Mouse (Mus musculus) intestine, embryonic 16.5 days (tissue): ENCODE results near the gene Lrrc29. TPM values are rescaled to one million over a fixed set of nuclear protein-coding genes. Genes with fewer than 3 reads are reported as not detected.

ENCODE experiments used
- ATAC-seq: fragments of 200-750 bp; cut with Nextera tagmentation; 2 replicates; pipeline ENCODE4 v1.8.0; 2017; ENCODE audit warnings: moderate TSS enrichment, moderate library complexity
- H3K27ac ChIP-seq: fragments of 300-500 bp; sonication (generic); 2 replicates; pipeline ENCODE4 v1.5.1; 2014; ENCODE audit warnings: mild to moderate bottlenecking, low read length
- H3K27me3 ChIP-seq: fragments of 300-500 bp; sonication (generic); replicated peaks from 2 replicates; pipeline ENCODE4 v1.6.1; 2014; ENCODE audit warnings: low read length, control low read depth, mixed read lengths; ENCODE audit not compliant: control insufficient read depth, insufficient read depth
- H3K36me3 ChIP-seq: fragments of 300-500 bp; sonication (generic); 2 replicates; pipeline ENCODE4 v1.6.1; 2014; ENCODE audit warnings: low read length, control low read depth; ENCODE audit not compliant: control insufficient read depth, insufficient read depth
- H3K4me1 ChIP-seq: fragments of 300-500 bp; sonication (generic); 2 replicates; pipeline ENCODE4 v1.6.1; 2014; ENCODE audit warnings: low read length, control low read depth, mixed read lengths; ENCODE audit not compliant: control insufficient read depth, insufficient read depth
- H3K4me2 ChIP-seq: fragments of 300-500 bp; sonication (generic); 2 replicates; pipeline ENCODE4 v1.6.1; 2014; ENCODE audit warnings: low read depth, low read length, control low read depth
- H3K4me3 ChIP-seq: fragments of 300-500 bp; sonication (generic); 2 replicates; pipeline ENCODE4 v1.5.1; 2014; ENCODE audit warnings: mild to moderate bottlenecking, low read length
- H3K9ac ChIP-seq: fragments of 300-500 bp; sonication (generic); 2 replicates; pipeline ENCODE4 v1.6.1; 2014; ENCODE audit warnings: low read depth, low read length
- H3K9me3 ChIP-seq: fragments of 300-500 bp; sonication (generic); 2 replicates; pipeline ENCODE4 v1.6.1; 2016; ENCODE audit warnings: low read length, control low read depth; ENCODE audit not compliant: control insufficient read depth
- WGBS: fragments of 180-500 bp; shearing (Covaris S2); extraction: QIAGEN DNeasy Blood & Tissue Kit; methylation state at CpG from one replicate; pipeline ENCODE4 v1.1.7; 2014; 5-methylcytosine and 5-hydroxymethylcytosine counted together
- polyA plus RNA-seq: library from polyadenylated mRNA; unstranded; fragments of >200 nt; fragmentation: Nextera tagmentation; extraction: Ambion mirVana; gene quantifications from 2 replicates; pipeline ENCODE4 v1.2.1, GENCODE M21; 2015

The Lrrc29 gene
- polyA plus RNA-seq, 1 experiment from 2014 or later, result 1.8 TPM

- WGBS, result 5% methylated on average over 30 of the region's 30 CpGs
- H3K4me3 ChIP-seq, result peak overlapping the region; percentile 48
- peak overlapping the region; percentile 81 for H3K4me2 ChIP-seq
- H3K9ac ChIP-seq, result peak overlapping the region; percentile 54
- no peak overlapping the region for H3K27ac ChIP-seq
- no peaks in the 10 kb centered on the region for H3K9me3 ChIP-seq
- peaks cover 67% of the 10 kb centered on the region for H3K27me3 ChIP-seq
- H3K36me3 ChIP-seq, result no peaks in the 10 kb centered on the region
- ATAC-seq, result peak; percentile 54
- peaks cover 21% of the 10 kb centered on the region for H3K4me1 ChIP-seq
These were observed 49.6 kb downstream of the Lrrc29 start for GRCm38 (mm10) chr8:105276292-105277120.

- Histone ChIP-seq H3K4me2 (peak within 1 kb of the TSS; percentile 81), H3K4me1 (peaks cover 21% of the 10 kb centered on the region), H3K9me3 (no peaks in the 10 kb centered on the region), H3K27ac (no peak within 1 kb of the TSS), H3K36me3 (no peaks in the 10 kb centered on the region), H3K4me3 (peak within 1 kb of the TSS; percentile 48), H3K27me3 (peaks cover 74% of the 10 kb centered on the region), H3K9ac (peak within 1 kb of the TSS; percentile 54)
- ATAC-seq, result no peak
- 6% methylated on average over 10 of the region's 10 CpGs for WGBS
These were observed 50.2 kb downstream of the Lrrc29 start, which contains the start of gene Nol3 for GRCm38 (mm10) chr8:105275840-105276239. Gene Nol3, plus strand, starts transcription at chr8:105276140.

- Histone ChIP-seq H3K4me1 (peaks cover 26% of the 10 kb centered on the region), H3K36me3 (no peaks in the 10 kb centered on the region), H3K9me3 (no peaks in the 10 kb centered on the region), H3K27me3 (peaks cover 76% of the 10 kb centered on the region), H3K4me2 (peak overlapping the region; percentile 81), H3K4me3 (no peak overlapping the region; the same call in 1 of the 2 replicates), H3K27ac (no peak overlapping the region), H3K9ac (0 out of 2 replicates have a peak overlapping the region, but pooled peaks have one; percentile 54)
- 11% methylated on average over 11 of the region's 11 CpGs for WGBS
- ATAC-seq, result no peak
These were observed 50.7 kb downstream of the Lrrc29 start for GRCm38 (mm10) chr8:105275387-105275786.

DNA sequence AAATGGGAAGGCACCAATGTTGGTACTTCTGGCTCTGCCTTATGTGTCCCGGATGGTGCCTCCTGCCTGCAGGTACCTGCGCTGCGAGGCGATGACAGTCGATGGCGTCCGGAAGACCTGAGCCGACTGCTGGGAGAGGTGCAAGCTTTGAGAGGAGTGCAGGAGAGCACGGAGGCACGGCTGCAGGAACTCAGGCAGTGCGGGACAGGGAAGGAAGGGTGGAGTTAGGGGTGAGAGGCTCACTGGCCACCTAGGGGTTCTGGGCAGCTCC lies 55.2 kb downstream of the Lrrc29 start:
- H3K27ac ChIP-seq, result no peak overlapping the region
- H3K4me2 ChIP-seq, result no peak overlapping the region
- peaks cover 32% of the 10 kb centered on the region for H3K4me1 ChIP-seq
- no peak overlapping the region for H3K4me3 ChIP-seq
- peaks cover 77% of the 10 kb centered on the region for H3K27me3 ChIP-seq
- 4% methylated on average over 11 of the region's 11 CpGs for WGBS
- no peaks in the 10 kb centered on the region for H3K9me3 ChIP-seq
- H3K36me3 ChIP-seq, result no peaks in the 10 kb centered on the region
- H3K9ac ChIP-seq, result no peak overlapping the region
- ATAC-seq, result no peak

- Histone ChIP-seq H3K9ac (peak overlapping the region; percentile 64), H3K36me3 (no peaks in the 10 kb centered on the region)
- no peak for ATAC-seq
These were observed 55.8 kb downstream of the Lrrc29 start for GRCm38 (mm10) chr8:105270101-105270915.

DNA sequence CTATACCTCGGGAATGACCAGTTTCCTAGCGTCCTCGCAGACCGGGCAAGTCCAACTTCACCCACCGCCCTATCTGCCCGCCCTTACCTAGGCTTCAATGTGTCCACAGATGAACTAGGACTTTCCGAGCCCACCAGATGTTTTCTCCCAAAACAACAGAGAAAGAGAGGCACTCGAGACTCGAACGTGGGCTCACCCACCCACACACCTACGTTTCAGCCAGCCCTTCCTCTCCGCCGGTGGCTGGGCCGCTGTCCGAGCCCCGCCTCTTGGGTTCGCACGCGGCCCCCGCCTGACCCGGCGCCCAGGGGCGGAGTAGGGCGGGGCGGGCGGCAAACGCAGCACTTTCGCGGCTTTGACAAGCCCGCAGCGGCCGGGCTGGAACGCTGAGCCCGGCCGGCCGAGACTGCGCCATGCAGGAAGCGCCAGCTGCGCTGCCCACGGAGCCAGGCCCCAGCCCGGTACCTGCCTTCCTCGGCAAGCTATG lies 56.6 kb downstream of the Lrrc29 start, which contains the start of gene Hsf4:
Gene Hsf4 (plus strand): TSS at position 341 of the 487 bp plus-strand sequence.
- H3K9me3 ChIP-seq, result no peaks in the 10 kb centered on the region
- peak within 1 kb of the TSS; percentile 81 for H3K4me2 ChIP-seq
- H3K36me3 ChIP-seq, result no peaks in the 10 kb centered on the region
- peak within 1 kb of the TSS; percentile 55 for H3K4me3 ChIP-seq
- H3K27me3 ChIP-seq, result peaks cover 68% of the 10 kb centered on the region
- ATAC-seq, result peak; percentile 60
- WGBS, result under 1% methylated on average over 42 of the region's 42 CpGs
- peak within 1 kb of the TSS; percentile 64 for H3K9ac ChIP-seq
- H3K27ac ChIP-seq, result no peak within 1 kb of the TSS
- H3K4me1 ChIP-seq, result peaks cover 33% of the 10 kb centered on the region

More at GRCm38 (mm10) chr8:105270101-105270915, 55.8 kb downstream of the Lrrc29 start:
- Histone ChIP-seq H3K4me2 (peak overlapping the region; percentile 81), H3K27me3 (peaks cover 73% of the 10 kb centered on the region), H3K9me3 (no peaks in the 10 kb centered on the region), H3K4me1 (peaks cover 29% of the 10 kb centered on the region), H3K4me3 (peak overlapping the region; percentile 55), H3K27ac (no peak overlapping the region)
- WGBS, result 6% methylated on average over 39 of the region's 39 CpGs

DNA sequence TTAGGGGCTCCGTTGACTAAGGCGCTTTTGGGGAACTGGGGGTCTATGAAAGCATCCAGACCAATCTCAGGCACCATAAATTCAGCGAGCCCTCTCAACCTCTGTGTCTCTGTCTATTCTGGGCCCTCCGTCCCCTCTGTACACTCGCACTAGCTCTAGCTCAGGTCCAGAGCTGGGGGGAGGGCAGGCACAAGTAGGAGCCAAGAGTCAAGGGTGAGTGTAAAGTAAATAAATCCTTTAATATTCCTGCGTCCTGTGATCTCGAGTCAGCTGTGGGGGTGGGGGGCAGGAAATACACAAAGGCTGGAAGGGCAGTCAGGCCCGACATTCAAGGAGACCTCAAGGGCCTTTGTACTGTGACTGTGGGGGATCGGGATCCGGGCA lies 57.0 kb downstream of the Lrrc29 start:
- WGBS, result 7% methylated on average over 10 of the region's 10 CpGs
- Histone ChIP-seq H3K9ac (peak overlapping the region; percentile 64), H3K4me3 (peak overlapping the region; percentile 55), H3K9me3 (no peaks in the 10 kb centered on the region), H3K36me3 (no peaks in the 10 kb centered on the region), H3K27me3 (peaks cover 64% of the 10 kb centered on the region), H3K27ac (no peak overlapping the region), H3K4me2 (peak overlapping the region; percentile 81), H3K4me1 (peaks cover 34% of the 10 kb centered on the region)
- 0 out of 2 replicates have a peak, but pooled peaks have one; percentile 3 for ATAC-seq

DNA sequence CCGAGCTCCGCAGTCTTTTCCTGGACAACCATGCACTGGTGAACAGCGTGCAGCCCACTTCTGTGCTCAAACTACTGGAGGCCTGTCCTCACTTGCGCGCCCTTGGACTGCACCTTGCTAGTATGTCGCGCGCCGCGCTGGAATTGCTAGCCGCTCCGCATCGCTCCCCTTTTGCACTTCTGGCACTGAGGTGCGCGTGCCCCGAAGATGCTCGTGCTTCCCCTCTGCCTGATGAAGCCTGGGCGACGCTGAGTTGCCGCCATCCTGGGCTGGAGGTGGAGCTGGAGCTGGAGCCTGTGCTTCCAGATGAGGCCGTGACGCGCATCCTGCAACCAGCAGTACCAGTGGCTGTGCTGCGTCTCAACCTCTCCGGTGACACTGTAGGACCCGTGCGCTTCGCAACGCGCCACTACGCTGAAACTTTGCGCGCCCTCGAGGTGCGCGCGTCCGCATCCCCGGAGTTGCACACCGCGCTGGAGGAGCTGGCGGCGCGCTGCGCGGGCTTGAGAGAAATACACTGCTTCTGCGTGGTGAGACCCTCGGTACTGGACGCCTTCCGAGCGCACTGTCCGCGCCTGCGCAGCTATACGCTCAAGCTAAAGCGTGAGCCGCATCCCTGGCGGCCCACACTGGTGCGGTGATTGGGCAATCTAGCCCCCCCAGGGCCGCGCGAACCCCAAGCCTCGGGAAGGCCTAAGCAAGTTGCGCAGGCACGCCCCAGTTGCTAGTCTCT lies 57.6 kb downstream of the Lrrc29 start:
- H3K9ac ChIP-seq, result peak overlapping the region; percentile 64
- H3K27me3 ChIP-seq, result peaks cover 63% of the 10 kb centered on the region
- whole genome bisulfite sequencing, result 5% methylated on average over 65 of the region's 65 CpGs
- peaks cover 39% of the 10 kb centered on the region for H3K4me1 ChIP-seq
- H3K4me2 ChIP-seq, result peak overlapping the region; percentile 81
- no peaks in the 10 kb centered on the region for H3K9me3 ChIP-seq
- ATAC-seq, result peak; percentile 18
- H3K36me3 ChIP-seq, result no peaks in the 10 kb centered on the region
- H3K27ac ChIP-seq, result no peak overlapping the region
- H3K4me3 ChIP-seq, result peak overlapping the region; percentile 55
